Mouse (Mus musculus): ENCODE results near the gene Inhbe. TPM values are rescaled to one million over a fixed set of nuclear protein-coding genes. Genes with fewer than 3 reads are reported as not detected.

Inhbe gene
- polyA plus RNA-seq, 1 experiment from 2014 or later = not detected

DNA sequence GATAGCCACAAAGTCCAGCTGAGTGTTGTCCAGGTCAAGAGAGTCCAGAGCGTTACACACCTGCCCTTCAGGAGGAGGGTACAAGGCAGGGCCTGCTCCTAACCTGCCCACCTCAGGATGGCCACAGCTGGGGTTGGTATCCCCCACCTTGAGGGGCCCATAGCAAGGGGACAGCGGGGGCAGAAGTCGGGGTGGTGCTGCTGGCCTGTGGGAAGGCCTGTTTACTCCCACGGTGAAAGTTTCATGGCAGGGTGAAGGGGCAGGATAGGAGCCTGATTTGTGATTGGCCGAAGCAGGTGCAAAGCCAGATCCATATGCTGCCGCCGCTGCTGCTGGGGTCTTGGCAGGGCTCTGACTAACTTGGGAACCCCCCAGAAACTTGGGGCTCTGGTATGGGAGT is 24.0 kb downstream of the Inhbe start:
- H3K27me3 ChIP-seq = peaks cover 44% of the 10 kb centered on the region
- H3K9me3 ChIP-seq (replicated peaks) = no peaks in the 10 kb centered on the region
- no peak overlapping the region for H3K4me3 ChIP-seq (replicated peaks)
- no peak for ATAC-seq (replicated peaks; ENCODE audit: low FRiP score)
- H3K4me1 ChIP-seq = peaks cover 22% of the 10 kb centered on the region
- no peak overlapping the region for H3K9ac ChIP-seq
- 70% methylated on average over 7 of the region's 7 CpGs for WGBS
- no peak overlapping the region for H3K27ac ChIP-seq
- no peak overlapping the region for H3K4me2 ChIP-seq
- H3K36me3 ChIP-seq = peaks cover 28% of the 10 kb centered on the region

DNA sequence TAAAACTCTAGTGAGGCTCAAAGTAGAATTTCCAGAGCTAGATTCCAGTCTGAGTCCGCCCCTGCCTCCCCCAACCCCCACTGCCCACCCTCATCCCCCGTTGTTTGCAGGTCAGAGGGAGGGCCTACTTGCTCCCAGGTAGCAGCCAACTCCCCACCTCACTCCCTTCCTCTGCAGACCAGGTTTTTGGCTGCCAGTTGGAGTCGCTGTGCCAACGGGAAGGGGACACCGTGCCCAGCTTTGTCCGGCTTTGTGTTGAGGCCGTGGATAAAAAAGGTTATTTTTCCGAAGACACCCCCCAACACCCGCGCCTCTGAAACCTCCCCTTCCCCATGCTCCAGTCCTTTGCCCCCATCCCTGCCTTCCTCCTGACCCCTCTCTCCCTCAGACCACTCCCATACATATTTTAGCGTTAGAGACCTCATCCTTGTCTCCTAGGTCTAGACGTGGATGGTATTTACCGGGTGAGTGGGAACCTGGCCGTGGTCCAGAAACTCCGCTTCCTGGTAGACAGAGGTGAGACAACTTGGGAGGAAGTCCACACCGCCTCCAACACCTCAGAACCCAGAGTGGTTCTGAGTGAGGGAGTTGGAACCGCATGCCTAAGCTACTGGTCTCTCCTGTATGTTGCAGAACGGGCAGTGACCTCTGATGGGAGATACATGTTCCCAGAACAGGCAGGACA is 26.6 kb downstream of the Inhbe start:
- no peak overlapping the region for H3K9ac ChIP-seq
- H3K9me3 ChIP-seq (replicated peaks) = no peaks in the 10 kb centered on the region
- WGBS = 52% methylated on average over 18 of the region's 18 CpGs
- no peak overlapping the region for H3K4me2 ChIP-seq
- H3K4me3 ChIP-seq (replicated peaks) = 0 out of 2 replicates have a peak overlapping the region, but pooled peaks have one; percentile 4
- ATAC-seq (replicated peaks; ENCODE audit: low FRiP score) = no peak
- no peak overlapping the region for H3K27ac ChIP-seq
- H3K36me3 ChIP-seq = peaks cover 13% of the 10 kb centered on the region; the same call in 1 of the 2 replicates
- peaks cover 60% of the 10 kb centered on the region for H3K27me3 ChIP-seq
- peaks cover 33% of the 10 kb centered on the region for H3K4me1 ChIP-seq

DNA sequence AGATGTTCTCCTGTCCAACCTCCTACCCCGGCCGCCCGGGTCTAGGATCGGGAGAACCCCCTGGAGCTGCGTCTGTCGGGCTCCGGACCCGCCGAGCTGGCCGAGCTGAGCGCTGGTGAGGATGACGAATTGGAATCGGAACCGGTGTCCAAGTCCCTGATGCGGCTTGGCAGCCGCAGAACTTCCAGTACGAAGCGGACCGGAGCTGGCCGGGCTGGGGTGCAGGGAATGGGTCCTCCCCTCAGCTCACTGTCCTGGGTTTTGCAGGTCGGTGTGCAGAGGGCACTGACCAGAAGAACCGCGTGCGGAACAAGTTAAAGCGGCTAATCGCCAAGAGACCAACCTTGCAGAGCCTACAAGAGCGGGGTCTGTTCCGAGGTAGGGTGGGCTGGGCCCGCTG is 27.4 kb downstream of the Inhbe start:
- Histone ChIP-seq H3K4me3 (replicated peaks) (peak overlapping the region; percentile 49), H3K27ac (no peak overlapping the region), H3K4me1 (peaks cover 33% of the 10 kb centered on the region), H3K9me3 (replicated peaks) (no peaks in the 10 kb centered on the region), H3K36me3 (0 out of 2 replicates have a peak, but pooled peaks cover 10% of the 10 kb centered on the region), H3K27me3 (peaks cover 60% of the 10 kb centered on the region), H3K9ac (peak overlapping the region; percentile 41), H3K4me2 (peak overlapping the region; percentile 92)
- no peak for ATAC-seq (replicated peaks; ENCODE audit: low FRiP score)
- 6% methylated on average over 29 of the region's 29 CpGs for WGBS

DNA sequence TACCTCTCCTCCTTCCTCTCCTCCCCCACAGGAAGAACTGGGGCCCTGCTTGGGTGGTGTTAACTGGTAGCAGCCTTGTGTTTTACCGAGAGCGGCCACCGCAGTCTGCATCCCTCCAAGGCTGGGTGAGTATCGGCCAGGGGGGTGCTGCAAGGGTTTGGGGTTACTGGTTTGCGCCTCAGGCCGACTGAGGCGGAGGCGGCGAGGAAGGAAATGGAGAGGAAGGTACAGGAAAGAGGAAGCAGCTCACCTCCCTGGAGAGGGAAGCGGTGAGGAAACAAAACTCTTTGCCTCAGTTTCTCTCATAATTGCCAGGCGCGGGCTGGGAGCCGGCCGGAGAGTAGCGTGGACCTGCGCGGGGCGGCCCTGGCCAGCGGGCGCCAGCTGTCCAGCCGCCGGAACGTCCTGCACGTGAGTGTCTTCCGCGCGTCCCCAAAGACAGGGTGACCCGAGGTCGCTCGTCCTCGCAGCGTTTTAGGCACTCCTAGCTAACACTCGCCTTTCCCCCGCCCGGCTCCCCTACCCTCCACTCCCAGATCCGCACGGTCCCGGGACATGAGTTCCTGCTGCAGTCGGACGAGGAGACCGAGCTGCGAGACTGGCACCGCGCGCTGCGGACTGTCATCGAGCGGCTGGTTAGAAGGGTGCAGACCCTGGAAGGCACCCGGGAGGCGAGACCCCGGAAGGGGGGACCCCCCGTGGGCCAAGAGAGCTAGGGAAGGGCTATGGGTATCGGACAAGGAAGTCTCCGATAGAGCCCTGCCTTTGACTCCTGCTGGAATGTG is 28.0 kb downstream of the Inhbe start:
- peaks cover 33% of the 10 kb centered on the region for H3K4me1 ChIP-seq
- ATAC-seq (replicated peaks; ENCODE audit: low FRiP score) = peak; percentile 15; the same call in 1 of the 2 replicates
- 0 out of 2 replicates have a peak, but pooled peaks cover 5% of the 10 kb centered on the region for H3K36me3 ChIP-seq
- H3K9me3 ChIP-seq (replicated peaks) = no peaks in the 10 kb centered on the region
- H3K4me3 ChIP-seq (replicated peaks) = peak overlapping the region; percentile 49
- H3K4me2 ChIP-seq = peak overlapping the region; percentile 92
- peak overlapping the region; percentile 41 for H3K9ac ChIP-seq
- no peak overlapping the region for H3K27ac ChIP-seq
- WGBS = under 1% methylated on average over 54 of the region's 54 CpGs
- H3K27me3 ChIP-seq = peaks cover 60% of the 10 kb centered on the region

DNA sequence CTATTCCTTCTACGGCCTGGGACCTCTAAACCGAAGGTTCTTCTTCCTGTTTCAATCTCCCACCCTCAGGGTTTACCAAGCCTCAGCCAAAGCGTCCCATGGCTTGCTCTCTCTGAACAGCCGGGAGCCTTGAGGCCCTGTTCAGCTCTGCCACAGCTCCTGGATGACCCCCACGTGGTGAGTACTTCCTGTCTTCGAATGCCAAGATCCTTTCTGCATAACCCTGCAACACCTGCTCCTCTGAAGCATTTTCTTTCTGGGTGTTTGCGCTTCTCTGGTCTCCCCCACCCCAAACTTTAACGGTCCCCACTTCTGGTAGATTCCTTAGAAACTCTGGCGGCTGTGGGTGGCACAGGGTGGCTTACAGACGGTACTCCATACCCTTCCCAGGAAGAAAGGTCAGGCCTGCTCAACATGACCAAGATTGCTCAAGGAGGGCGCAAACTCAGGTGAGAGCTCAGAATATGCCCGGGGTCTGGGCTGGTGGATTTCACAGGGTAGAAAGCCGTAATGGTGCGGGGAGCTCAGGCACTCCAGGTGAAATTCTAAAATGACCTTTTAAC is 28.7 kb downstream of the Inhbe start:
- no peak for ATAC-seq (replicated peaks; ENCODE audit: low FRiP score)
- Histone ChIP-seq H3K36me3 (no peaks in the 10 kb centered on the region), H3K4me3 (replicated peaks) (peak overlapping the region; percentile 49), H3K4me2 (peak overlapping the region; percentile 92), H3K9me3 (replicated peaks) (no peaks in the 10 kb centered on the region), H3K4me1 (peaks cover 33% of the 10 kb centered on the region), H3K27ac (no peak overlapping the region), H3K9ac (peak overlapping the region; percentile 41; the same call in 1 of the 2 replicates), H3K27me3 (peaks cover 60% of the 10 kb centered on the region)
- 25% methylated on average over 14 of the region's 14 CpGs for WGBS

DNA sequence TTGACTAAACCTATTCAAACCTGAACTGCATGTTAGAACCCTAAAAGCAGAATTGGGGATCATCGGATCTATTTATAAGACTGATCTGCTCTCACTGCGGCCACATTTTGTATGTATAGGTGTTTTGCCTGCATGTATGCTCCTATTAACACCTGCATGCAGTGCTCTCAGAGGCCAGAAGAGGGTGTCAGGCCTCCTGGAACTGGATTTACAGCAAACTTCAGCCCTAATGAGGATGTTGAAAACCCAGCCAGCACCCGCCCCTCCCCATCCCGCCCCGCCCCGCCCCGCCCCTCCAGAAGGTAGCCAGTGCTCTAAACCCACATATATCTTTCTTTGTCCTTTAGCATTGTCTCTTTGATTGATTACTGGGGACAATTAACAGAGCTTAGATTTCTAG is 29.7 kb downstream of the Inhbe start:
- ATAC-seq (replicated peaks; ENCODE audit: low FRiP score) = no peak
- Histone ChIP-seq H3K9me3 (replicated peaks) (no peaks in the 10 kb centered on the region), H3K36me3 (no peaks in the 10 kb centered on the region), H3K9ac (no peak overlapping the region), H3K4me1 (peaks cover 37% of the 10 kb centered on the region), H3K4me3 (replicated peaks) (no peak overlapping the region), H3K4me2 (0 out of 2 replicates have a peak overlapping the region, but pooled peaks have one; percentile 25), H3K27me3 (peaks cover 59% of the 10 kb centered on the region), H3K27ac (no peak overlapping the region)
- WGBS = 10% methylated on average over 7 of the region's 7 CpGs

DNA sequence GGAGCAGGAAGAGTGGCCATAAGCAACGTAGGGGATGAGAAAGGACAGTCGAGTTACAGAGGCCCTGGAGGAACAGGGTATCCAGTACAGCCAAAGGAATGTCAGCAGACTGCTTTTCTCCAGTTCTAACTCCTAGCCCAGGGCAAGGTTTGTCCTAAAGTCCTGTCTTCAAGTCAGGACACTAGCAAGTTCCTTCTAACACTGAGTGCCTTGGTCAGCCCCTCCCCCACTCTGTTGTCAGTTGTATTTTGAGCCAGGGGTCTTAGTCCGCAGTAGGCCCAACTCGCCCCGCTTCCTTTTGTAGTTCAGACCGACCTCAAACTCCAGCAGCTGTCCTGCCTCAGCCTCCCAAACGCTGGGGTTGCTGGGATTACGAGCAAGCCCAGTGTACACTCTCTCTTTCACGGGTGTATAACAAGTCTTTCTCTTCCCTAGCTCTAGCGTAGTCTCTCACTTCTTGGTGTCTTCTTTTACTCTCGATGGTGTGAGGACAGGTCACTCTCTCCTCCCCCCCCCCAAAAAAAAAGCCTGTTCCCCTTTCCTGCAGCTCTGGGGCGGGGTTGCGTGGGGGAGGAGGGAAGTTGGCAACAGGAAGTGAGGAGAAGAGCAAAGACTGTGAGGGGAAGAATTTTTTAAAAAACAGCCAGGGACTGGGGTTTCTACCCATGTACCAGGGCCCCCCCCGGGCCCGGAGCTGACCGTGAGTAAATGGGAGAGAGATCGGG is 30.9 kb downstream of the Inhbe start:
- Histone ChIP-seq H3K27me3 (peaks cover 47% of the 10 kb centered on the region), H3K4me3 (replicated peaks) (no peak overlapping the region), H3K4me2 (no peak overlapping the region), H3K4me1 (peaks cover 37% of the 10 kb centered on the region), H3K9ac (no peak overlapping the region), H3K27ac (no peak overlapping the region), H3K9me3 (replicated peaks) (no peaks in the 10 kb centered on the region), H3K36me3 (no peaks in the 10 kb centered on the region)
- WGBS = 71% methylated on average over 17 of the region's 17 CpGs
- ATAC-seq (replicated peaks; ENCODE audit: low FRiP score) = no peak

DNA sequence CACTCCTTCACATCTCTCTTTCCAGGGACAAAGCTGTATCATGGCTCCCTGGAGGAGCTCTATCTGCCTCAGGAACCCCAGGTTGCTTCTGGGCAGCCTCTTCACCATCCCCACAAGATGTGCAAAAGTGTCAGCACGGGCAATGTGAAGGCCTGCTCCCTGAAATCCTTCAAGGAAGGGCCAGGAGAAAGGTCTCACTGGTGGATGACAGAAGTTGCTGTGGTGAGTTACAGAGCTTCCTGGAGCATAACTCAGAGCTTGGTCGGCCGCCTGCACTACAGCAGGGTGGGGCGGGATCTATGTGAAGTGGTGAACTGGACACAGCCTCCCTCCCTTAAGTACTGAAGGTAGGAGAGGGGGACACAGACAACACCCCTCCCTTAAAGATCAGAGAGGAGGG is 31.5 kb downstream of the Inhbe start:
- H3K27ac ChIP-seq = no peak overlapping the region
- H3K4me2 ChIP-seq = no peak overlapping the region
- peaks cover 41% of the 10 kb centered on the region for H3K27me3 ChIP-seq
- WGBS = 64% methylated on average over 4 of the region's 4 CpGs
- no peak for ATAC-seq (replicated peaks; ENCODE audit: low FRiP score)
- H3K4me3 ChIP-seq (replicated peaks) = no peak overlapping the region
- no peak overlapping the region for H3K9ac ChIP-seq
- no peaks in the 10 kb centered on the region for H3K36me3 ChIP-seq
- no peaks in the 10 kb centered on the region for H3K9me3 ChIP-seq (replicated peaks)
- H3K4me1 ChIP-seq = peaks cover 36% of the 10 kb centered on the region

DNA sequence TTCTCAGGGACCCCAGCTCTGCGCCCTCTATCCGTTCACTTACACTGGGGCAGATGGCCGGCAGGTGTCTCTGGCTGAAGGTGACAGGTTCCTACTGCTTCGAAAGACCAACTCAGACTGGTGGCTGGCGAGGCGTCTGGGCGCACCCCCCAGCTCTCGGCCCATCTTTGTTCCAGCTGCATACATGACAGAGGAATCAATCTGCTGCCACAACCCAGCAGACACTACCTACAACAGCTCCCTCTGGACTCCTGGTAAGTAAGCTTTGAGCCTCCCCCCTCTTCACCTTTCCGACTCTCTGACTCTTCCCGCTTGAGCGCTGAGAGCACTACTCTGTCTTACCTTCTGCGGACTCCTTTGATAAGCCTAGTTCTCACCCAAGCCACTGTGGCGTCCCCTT is 32.0 kb downstream of the Inhbe start:
- Histone ChIP-seq H3K27ac (no peak overlapping the region), H3K4me3 (replicated peaks) (no peak overlapping the region), H3K4me1 (peaks cover 32% of the 10 kb centered on the region), H3K9me3 (replicated peaks) (no peaks in the 10 kb centered on the region), H3K4me2 (no peak overlapping the region), H3K9ac (no peak overlapping the region), H3K36me3 (no peaks in the 10 kb centered on the region), H3K27me3 (peaks cover 36% of the 10 kb centered on the region)
- WGBS = 67% methylated on average over 13 of the region's 13 CpGs
- no peak for ATAC-seq (replicated peaks; ENCODE audit: low FRiP score)

DNA sequence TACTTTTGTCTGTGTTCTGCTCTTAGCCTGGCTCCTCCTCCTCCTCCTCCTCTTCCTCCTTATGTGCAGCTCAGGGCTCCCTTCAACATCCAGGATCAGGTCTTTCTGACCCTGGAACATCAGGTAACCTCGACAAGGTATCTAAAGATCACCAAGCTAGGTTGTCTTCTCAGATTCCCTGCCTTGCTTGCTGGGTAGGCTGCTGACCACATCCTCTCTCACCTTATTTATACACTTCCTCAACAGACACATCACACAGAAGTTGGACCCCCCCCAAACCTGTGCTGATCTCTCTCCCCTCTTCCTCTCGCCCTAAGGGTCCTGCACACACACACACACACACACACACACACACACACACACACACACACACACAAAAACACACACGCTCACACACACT is 32.6 kb downstream of the Inhbe start, which contains the start of gene Arhgap9:
Gene Arhgap9, plus strand, starts transcription at position 344 of the 400 bp plus-strand sequence.
- Histone ChIP-seq H3K27me3 (peaks cover 30% of the 10 kb centered on the region), H3K27ac (no peak within 1 kb of the TSS), H3K4me3 (replicated peaks) (no peak within 1 kb of the TSS), H3K36me3 (no peaks in the 10 kb centered on the region), H3K9me3 (replicated peaks) (no peaks in the 10 kb centered on the region), H3K4me1 (peaks cover 29% of the 10 kb centered on the region), H3K9ac (no peak within 1 kb of the TSS), H3K4me2 (no peak within 1 kb of the TSS)
- 69% methylated on average over 3 of the region's 3 CpGs for WGBS
- no peak for ATAC-seq (replicated peaks; ENCODE audit: low FRiP score)

DNA sequence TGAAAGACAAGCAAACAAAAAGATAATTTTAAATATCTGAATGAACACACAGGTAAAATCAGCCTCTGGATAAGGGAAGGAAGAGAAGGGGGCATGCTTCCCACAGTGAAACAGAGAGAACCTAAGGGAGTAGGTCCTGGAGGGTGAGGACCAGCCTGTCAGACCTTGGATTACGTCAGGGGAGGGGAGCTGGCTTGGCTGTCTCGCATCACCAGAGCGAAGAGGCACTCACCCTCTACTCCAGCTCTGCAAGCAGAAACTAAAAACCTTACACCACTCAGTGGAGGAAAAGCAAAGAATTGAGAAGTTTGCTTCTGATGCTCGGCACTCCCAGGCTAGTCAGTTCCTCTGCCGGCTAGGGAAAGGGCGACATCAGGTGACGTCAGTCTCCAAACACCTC is 34.2 kb downstream of the Inhbe start:
- WGBS = 43% methylated on average over 7 of the region's 7 CpGs

More for the DNA sequence above, 34.2 kb downstream of the Inhbe start:
- Histone ChIP-seq H3K27ac (no peak overlapping the region), H3K4me2 (no peak overlapping the region), H3K4me1 (peaks cover 14% of the 10 kb centered on the region), H3K27me3 (peaks cover 14% of the 10 kb centered on the region), H3K4me3 (replicated peaks) (no peak overlapping the region), H3K9me3 (replicated peaks) (no peaks in the 10 kb centered on the region), H3K36me3 (no peaks in the 10 kb centered on the region), H3K9ac (no peak overlapping the region)
- ATAC-seq (replicated peaks; ENCODE audit: low FRiP score) = peak; percentile 73; the same call in 1 of the 2 replicates

Measured in kidney, embryonic 15.5 days (tissue).